Mouse (Mus musculus): ENCODE results near the gene Calhm1.

- TF ChIP-seq POLR2A (IDR thresholded peaks at IDR 0.05; ENCODE audit: borderline replicate concordance, low read depth, low read length) (no peak), CTCF (IDR thresholded peaks at IDR 0.05; ENCODE audit: low read depth, low read length) (no peak)
These were observed 39.3 kb downstream of the Calhm1 start for GRCm38 (mm10) chr19:47104641-47105271.

All from bone marrow macrophage, adult 2 months (primary cell).